Mouse (Mus musculus) frontal cortex, adult (tissue): ENCODE measurements around the gene Elp4.

Source experiments
- ATAC-seq: cut with Nextera tagmentation; 2 replicates; pipeline ENCODE4 v1.9.2; 2017; ENCODE audit warnings: mild to moderate bottlenecking, moderate library complexity, mixed read lengths; ENCODE audit not compliant: low TSS enrichment

Elp4 gene

DNA sequence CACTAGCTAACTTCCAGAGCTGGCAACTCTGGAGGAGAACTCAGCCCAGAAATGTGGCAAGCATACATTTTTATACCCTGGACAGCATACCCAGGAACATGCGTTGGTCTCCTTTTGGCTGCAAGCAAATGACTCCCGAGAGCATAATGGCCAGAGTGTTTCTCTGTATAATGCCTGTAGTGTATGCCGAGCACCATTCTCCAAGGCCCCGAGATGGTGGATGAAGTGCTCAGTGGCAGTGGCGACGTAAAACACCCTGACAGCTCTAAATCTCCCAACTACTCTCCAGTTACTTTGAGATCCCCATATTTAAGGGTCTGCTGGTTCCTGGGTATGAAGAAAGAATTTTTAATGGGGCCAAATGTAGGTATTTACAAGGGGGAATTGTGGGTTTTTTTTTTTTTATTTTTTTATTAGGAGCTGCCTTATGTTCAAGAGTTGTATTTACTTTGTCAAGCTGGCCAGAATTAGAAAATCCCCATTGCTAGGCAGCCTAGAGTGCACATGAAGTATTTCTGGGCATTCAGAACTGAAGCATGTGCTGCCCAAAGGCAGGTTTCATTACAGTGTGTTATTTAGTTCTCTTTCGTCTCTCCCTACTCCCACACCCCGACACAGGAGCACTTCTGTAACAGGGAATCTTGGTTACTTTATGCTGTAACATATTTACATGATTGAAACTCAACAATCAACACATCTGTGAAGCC lies 188.8 kb downstream of the Elp4 start:
- no peak; the same call in 1 of the 2 replicates for ATAC-seq

DNA sequence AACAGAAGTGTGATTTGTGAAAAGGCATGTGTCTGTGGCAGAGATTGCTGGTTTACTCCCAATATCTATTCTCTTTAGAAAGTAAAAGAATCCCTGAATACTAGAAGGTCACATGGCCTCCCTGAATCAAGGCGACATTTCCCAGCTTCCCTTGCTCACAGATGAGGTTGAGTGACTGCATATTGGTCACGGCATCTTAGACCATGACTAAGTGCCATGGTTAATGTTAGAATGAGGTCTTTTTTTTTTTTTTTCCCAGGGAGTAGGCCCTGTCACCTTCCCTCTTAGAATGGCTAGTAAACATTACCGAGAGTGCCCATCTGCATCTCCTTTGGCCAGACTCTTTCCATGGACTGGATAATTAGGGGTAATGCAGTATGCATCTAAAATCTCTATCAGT lies 193.9 kb downstream of the Elp4 start:
- ATAC-seq: no peak

DNA sequence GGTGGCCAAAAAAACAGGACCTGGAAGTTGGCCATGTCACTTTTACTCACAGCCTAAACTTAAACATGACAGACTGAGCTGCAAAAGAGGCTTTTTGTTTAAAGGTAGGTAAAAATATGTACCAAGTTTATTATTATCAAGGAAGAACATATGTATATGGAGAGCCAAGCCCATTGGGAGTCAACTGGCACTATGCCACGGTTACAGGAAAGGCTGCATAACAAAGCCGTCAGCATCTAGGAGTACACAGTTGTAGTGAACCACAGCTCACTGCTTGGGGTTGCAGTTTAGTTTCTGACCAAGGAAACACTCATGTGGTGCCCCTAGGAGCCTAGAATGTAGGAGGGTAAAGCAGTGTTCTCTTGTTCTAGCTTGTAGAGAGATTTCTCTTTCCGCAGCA lies 195.2 kb downstream of the Elp4 start:
- no peak for ATAC-seq

DNA sequence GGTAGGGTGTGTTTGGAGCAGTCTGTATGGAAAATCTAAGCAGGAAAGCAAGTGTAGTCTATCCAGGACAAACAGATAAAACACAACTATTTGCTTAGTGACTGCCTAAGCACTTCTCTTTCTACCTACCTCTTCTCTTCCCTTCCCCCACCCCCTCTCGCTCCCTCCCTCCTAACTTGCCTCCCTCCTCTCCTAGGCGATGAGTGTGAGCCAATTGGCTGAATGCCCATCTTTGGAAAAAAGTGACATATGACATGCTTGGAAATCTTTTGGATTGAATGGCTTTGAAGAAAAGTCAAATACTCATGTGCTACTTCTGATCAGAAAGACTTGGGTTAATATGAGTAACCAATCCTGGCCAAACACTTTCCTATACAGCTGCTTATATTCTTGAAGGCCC lies 199.0 kb downstream of the Elp4 start:
- ATAC-seq: no peak

DNA sequence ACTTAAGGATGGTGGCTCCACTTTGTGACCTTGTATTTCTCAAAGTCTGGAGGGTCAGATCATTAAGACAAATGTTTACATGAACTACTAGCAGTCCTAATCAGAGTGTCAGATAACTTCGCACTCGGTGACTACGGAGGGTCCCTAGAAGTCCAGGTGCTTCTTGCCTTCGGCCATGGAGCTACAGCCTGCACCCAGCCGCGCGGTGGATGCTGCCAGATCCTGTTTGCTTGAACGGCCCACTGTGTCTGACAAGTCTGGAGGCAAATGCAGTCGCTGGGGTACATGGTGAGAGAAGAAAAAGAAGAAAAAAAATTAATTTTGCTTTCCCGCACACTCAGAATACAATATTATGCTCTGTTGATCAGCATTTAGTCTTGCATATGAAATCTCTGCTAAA lies 201.8 kb downstream of the Elp4 start:
- no peak for ATAC-seq

DNA sequence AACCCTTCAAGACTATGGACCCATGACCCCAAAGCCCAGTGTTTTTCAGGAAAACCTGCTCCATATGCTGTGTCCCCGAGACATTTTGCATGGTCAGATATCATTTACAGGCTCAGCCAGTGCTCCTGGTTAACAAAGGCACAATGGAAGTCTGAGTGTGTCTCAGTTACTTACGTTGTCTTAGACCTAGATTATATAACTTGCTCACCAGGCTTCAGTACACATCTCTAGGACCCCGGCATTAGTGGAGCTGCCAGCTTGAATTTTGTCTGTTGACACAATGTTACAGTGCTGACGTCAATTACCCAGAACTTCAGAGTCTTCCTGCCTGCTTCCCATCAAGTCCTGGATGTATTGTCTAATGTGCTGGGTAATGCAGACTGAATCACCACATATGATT lies 202.6 kb downstream of the Elp4 start:
- ATAC-seq: no peak

DNA sequence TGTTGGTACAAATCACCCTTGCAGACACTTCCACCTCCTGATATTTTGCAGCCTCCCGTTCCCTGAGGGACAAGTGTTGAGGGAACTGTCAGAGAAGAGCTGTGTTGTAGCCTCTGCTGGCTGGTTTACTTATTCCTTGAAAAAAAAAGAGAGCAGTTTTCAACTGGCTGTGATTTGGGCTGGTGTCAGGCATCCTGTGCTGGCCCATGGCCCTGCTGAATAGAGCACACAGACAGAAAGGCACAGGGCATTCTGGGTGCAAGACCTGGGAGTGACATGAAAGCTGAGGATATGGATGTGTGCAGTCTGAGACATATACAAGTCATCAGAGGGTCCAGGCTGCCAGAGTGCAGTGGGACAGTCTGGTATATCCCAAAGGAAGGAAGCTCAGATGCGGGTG lies 205.7 kb downstream of the Elp4 start:
- no peak for ATAC-seq

DNA sequence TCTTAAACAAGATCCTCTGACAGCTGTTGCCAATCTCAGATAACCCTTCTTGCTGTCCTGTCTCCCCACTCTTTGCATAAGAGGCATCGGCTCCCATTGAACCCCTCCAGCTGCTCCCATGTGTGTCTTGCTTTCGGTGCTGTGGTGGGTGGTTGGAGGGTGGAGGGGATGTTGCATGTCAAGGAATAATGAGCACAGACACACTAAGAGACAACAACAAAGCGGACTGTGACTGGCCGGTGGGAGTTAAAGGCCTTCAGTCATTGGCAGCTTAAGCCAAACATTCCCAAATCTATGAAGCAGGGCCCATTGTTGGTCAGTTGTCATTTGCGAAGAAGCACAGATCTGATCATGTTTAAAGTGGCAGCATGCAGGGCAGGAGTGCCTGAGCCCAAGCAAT lies 206.6 kb downstream of the Elp4 start:
- no peak for ATAC-seq

DNA sequence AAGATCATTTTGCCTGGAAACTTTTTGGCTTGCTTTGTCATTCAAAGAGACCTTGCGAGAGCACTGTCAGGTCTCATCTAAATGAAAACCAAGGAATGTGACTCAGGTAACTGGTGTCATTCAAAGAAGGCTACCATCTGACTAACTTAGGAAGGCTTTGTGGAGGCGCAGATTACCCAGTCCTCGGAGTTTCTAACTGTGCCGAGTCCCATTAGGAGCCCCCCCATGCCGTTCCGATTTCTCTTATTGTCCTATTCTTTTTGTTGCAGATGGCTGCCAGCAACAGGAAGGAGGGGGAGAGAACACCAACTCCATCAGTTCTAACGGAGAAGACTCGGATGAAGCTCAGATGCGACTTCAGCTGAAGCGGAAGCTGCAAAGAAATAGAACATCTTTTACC lies 213.1 kb downstream of the Elp4 start:
- ATAC-seq: no peak

DNA sequence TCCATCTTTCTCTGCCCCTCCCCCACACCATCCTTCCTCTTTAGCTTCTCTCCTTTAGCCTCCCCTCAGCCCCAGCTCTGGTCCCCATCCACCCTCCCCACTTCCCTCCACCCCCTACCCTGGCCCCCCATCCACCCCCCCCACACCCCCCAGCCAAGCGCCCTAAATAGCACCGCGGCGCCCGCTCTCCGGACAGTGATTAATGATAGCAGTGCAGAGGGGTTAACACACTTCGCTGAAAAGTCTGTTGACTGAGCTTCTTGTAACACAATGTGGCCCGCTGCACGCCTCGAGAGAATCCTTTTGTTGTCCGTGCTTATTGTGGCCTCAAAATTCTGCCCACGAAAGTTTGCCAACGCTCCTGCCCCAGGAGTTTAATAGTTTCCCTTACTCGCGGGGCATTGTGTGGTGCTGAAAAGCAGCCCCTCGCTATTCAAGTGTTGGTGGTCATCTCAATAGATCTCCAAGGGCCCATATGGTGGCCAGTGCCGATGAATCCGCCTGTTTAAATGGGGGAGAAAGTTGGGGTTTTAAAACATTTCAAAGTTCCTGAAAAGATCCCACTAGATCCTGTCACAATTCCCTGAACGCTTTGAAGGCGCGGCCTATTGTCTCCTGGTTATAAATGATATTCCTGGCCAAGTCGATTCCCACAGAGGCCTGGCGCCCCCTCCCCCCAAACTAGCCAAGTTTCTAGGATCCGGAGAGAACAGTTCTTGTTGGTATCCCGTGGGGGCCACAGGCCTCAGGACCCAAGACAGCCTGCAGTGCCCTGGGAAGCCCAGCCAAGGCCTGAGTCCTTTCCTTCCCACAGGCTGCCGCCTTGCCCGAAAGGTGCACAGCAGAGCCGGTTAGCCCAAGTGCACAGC lies 214.4 kb downstream of the Elp4 start:
- ATAC-seq: no peak

DNA sequence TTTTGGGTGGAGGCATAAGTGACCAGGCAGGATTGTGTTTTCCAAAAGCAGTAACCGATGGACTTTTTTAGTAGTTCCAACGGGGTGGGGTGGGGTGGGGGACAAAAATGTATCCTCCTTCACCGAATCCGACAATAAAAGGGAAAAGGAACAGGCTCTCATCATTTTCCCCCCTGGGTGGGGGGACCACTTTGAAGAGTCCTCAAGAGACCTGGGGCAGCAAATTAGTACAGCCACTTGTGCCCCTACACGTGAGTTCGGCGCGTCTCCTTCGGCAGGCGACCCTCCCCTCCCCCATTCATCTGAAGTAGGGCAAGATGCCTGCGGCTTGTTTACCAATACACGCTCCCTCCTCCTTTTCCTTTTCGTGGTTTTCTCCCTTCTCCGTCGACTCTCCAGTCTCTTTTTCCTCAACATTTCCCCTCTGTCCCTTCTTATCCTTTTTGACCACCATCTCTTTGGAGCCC lies 215.0 kb downstream of the Elp4 start:
- no peak for ATAC-seq

DNA sequence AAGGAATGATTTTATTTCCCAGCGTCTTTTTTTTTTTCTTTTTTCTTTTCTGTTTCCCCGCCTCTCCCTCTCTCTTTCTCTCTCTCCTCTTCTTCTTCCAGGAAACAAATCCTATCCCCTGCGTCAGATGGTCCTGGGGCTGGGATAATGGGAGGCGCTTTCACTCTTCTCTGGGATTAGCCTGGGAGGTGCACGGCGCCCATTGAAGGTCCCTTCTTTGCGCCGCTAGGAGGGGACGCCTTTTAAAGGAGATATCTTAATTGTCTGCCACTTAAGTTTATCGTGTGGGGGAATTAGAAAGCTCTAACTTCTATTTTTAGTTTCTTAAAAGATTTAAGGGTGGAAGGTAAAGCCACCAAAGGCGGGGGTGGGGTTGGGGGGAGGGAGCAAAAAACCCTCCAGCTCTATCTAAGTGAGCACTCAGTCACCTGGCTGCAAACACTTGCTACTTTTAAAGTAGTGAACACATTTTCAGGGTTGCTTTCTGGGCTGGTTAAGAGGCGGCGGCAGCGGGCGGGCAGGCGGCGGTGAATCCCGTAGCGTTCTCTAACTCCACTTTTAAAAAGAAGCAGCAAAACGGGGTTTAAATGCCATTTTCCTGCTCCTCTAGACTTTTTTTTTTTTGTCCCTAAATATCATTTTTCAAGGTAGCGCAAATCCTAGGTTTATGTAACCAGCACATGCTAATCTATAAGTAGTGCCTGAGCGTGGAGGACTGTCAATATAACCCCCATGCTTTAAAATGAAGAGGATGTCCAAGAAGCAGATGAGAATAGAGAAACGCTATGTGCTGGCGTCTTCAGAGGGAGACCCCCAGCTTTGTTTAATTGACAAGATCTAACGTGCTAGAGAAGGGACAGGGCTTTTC lies 215.7 kb downstream of the Elp4 start:
- ATAC-seq: 0 out of 2 replicates have a peak, but pooled peaks have one; percentile 42

DNA sequence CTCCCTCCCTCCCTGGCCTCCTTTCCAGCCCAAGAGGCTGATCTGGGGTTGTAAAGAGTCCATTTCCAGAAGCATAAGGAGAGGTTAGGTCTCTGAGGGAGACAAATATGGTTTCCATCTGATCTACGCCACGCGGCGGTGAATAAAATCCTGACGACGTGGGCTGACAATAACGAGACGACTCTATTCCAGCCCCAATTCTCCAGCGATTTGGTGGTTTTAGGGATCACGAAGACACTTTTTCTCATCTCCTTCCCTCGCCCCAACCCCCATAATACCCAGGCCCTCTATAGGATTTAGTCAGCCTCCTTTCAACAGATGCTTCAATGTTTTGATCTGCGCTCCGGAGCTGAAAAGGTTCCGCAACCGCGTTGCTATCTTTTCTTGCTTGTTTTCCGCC lies 216.4 kb downstream of the Elp4 start:
- 0 out of 2 replicates have a peak, but pooled peaks have one; percentile 26 for ATAC-seq

DNA sequence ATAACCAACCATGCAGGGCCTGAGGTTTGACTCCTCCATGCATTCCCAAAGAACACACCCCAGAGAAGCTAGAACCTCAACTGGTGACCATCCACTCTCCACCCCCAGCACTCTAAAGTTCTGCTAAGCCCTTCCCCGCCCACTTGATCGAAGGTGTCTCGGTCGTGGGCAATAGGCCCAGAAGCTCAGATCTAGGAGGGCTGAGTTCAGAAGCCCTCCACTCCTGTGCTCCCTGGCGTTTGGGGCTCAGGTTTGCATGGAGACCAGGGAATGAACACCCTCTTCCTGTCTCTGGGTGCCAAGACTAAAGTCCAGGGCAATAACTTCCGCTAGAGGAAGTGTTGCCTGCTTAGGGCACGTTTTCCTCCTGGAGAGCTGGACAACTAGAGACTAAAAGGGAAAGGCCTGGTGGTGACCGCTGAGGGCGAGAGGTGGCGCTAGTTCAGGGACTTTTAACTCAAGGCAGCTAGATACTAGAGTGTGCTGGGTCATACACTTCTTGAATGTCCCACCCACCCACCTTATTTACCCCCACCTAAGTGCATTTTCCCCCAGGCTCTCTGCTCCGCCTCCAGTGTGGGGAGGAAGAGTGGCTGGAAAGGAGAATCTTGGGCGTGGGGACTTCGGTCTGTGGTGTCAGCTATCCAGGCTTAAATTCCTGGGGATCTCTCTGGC lies 216.9 kb downstream of the Elp4 start:
- peak; percentile 33; the same call in 1 of the 2 replicates for ATAC-seq

DNA sequence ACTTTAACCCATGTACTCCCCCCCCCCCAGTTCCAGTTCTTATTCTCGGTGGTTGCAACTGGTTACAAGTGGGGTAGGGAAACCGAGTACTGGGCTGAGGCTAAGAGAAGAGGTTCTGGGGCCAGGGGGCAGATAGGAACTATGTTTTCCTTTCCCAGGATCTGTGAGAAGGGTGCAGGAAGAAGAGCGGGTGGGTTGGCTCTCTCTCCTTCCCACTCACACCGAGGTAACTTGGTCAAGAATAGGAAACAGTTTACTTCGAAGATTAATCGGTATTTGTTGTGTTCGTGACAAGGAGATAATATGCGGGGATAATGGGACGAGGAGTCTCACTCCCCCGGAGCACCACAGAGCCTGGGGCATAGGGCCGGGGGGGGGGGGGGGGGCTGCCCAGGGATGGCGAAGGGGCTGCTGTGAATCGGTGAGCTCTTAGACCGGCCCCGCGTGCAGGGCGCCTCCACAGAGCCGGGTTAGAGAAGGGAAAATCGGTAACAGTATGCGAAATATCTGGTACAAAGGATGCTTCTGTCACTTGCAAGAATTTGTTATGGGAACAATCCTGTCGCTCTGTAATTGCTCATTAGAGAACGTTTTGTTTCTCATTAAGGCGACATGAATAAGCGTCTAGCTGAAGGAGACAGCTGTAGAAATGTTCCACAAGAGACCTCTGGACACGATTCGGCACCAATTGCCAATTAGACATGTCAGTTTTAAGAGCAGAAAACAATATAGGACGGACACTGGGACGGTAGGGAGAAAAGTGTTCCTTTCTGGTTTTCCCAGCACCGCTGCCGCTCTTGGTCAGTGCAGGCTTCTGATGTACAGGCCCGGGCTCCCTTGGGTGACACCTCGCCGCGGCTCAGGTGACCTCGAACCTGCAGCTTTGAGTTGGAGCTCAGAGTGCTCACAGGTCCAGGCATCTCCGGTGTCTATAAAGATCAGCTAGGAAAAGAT lies 217.7 kb downstream of the Elp4 start:
- ATAC-seq: no peak

DNA sequence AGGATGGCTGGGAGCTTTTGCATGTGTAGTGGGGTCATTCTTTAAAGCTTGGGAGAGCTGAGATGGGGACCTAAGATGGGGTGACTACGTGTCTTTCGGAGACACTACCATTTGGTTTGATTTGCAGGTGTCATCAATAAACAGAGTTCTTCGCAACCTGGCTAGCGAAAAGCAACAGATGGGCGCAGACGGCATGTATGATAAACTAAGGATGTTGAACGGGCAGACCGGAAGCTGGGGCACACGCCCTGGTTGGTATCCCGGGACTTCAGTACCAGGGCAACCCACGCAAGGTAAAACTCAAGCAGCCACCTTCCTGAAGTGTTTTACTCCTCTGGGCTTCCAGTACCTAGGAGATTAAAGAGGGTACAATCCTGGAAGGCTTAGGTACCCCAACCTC lies 218.7 kb downstream of the Elp4 start:
- ATAC-seq: no peak

DNA sequence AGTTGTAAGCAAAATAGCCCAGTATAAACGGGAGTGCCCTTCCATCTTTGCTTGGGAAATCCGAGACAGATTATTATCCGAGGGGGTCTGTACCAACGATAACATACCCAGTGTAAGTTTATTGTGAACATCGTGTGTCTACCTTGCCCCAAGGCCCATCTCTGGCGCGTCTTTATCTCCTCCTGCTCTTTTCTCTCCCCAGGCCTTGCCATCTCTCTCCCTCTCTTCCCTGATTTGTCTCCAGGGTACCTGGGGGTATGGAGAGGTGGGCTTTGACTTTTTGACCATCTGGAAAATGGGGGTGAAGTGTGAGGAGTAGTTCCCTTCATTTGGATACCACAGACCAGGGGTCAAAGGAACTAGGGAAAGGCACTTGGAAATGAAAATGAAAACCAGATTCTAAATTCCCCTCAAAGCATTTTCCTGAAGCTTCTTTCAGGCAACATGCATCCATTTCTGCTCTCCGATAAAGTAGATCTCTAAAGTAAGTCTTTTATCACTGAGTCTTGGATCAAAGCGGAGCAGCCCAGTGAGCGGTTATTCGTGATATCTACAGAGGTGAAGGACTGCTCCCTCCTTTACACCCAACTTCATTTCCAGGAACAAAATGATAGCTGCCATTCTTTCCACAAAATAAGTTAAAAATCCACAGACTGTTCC lies 219.2 kb downstream of the Elp4 start:
- no peak for ATAC-seq

DNA sequence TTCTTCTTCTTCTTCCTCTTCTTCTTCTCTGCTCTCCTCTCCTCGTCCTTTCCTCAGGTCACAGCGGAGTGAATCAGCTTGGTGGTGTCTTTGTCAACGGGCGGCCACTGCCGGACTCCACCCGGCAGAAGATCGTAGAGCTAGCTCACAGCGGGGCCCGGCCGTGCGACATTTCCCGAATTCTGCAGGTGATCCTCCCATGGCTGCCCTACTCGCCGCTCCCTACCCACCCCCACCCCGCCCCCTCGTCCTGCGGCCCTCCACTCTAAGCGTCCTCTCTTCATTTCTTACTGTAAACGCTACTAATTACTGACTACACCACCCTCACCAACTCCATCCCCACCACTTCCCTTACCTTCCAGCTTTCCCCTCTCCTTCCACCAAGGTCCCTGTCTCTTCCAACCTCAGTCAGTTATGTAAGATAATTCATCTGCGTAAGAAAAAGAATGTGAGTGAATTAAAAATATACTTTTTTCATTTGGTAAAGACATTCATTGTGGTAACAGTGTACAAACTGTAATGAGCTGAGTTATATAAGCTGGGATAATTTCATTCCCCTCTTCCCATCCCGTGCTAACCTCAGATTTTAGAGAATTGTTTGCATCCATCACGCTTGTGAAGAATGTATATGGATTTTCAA lies 220.5 kb downstream of the Elp4 start:
- ATAC-seq: no peak

DNA sequence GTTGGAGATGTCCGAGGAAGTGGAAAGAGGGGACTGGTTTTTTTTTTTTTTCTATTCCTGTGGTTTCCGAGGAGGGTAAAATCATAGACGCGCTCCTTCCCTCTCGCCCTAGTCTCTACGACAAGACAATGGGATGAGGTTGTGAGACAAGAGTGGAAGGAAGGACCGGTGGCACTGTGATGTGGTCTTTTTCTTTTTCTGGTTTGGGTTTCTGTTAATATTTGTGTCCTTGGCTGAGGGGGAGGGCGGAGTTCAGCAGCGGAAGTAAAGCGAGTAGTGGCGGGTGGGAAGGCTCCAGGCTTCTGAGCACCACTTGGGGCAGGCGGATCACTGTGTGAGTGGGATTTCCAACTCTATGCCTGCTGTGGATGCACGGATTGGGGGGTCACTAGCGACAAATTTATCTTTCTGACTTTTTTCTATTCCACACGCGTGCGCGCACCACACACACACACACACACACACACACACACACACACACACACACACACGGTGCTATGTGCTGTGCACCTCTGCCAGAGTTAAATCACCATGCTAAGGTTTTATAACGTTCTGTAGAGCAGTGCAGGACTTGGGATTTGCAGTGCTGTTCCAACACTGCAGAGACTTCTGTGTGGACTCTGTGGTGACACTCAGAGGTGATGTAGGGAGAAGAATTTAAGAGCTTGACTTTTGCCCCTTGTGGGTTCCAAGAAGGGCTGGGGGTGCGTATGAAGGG lies 221.6 kb downstream of the Elp4 start:
- no peak for ATAC-seq
